Mouse (Mus musculus): ENCODE results near the gene Dhx16. TPM values are rescaled to one million over a fixed set of nuclear protein-coding genes. Genes with fewer than 3 reads are reported as not detected.
"Not testable (repeated sequence)": the region's sequence is repeated elsewhere in the genome, so short reads cannot be mapped to it uniquely, and the experiment has no call there.

Gene Dhx16
- 10 to 100 TPM; 40.6 to 57.8 (median 52.0) TPM for total RNA-seq (2022)

DNA sequence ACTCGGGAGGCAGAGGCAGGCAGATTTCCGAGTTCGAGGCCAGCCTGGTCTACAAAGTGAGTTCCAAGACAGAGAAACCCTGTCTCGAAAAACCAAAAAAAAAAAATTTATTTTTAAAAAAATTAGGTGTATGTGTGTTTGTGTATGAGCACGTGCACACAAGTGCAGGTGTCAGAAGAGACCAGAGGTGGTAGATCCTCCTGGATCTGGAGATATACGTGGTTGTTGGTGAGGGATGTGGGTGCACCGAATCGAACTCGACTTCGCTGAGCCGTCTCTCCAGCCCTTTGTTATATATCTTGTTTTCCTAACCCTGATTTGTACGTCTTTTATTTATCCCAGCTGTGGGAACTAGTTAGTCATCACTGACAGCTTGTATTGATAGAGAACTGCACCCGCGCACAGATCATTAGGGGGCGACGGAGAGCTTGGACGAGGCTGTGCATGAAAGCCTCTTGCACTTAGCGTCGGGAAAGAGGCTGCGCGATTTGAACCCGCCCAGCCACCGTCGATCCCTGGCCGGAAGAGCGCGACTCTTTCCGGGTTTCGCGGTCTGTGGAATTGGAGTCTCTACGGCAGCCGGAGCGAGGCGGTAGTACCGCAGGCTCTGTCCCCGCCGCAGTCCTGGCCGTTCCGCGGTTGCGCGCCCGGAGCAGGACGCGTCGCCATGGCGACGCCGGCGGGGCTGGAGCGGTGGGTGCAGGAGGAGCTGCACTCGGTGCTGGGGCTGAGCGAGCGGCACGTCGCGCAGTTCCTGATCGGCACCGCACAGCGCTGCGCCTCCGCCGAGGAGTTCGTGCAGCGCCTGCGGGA lies at the start of gene Dhx16:
TSS of gene Dhx16 (plus strand) at position 575 of the 813 bp plus-strand sequence.
- DNase-seq = peak; percentile 92

DNA sequence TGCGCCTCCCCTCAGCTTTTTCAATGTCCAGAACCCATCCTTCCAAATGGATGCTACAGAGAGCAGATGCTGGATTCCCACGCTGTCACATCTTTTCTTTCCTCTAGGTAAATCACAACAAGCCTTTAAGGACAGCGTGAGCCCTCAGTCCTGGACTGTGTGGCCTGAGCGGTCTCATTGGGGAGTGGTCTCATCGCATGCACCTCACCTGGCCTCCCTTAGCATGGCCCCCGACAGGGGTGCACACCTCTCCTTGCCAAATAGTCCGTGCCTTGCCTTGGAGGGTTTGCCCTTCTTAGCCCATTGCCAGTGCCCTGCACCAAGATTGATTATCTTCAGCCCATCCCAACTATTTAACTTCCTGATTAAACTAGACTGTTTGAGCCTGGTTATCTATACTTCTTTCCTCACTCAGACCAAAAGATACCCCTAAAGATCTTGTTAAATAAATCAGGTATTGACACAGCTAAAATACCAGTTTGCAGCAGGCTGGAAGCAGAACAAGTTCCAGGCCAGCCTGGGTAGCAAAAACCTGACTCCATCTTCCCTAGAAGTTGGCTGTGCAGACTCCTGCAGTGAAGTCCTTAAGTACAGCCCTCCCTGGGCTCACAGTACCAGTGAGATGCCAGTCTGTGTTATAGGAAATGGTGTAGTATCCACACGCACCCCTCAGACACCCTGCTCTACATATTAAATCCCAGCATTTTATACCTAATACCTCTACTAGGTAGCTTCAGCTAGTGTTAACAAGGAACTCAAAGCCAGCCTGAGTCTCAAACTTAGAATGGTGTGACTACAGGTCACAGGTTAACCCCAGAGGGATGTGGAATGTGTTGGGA lies 47.0 kb upstream of the Dhx16 start:
- no peak for DNase-seq

DNA sequence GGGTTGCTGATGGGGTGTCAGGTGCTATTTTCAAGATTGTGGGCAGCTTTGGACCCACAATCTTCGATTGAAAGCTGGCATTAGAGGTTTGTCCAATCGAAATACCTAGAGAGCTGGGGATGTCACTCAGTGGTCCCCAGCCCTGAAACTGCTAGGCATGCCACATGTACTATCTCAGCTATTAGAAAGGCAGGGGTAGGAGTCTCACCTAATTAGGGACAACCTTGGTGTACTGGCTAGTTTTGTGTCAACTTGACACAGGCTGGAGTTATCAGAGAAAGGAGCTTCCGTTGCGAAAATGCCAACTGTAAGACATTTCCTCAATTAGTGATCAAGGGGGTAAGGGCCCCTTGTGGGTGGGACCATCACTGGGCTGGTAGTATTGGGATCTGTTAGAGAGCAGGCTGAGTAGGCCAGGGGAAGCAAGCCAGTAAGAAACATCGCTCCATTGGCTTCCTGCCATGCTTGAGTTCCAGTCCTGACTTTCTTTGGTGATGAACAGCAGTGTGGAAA lies 46.3 kb upstream of the Dhx16 start:
- no peak for DNase-seq

DNA sequence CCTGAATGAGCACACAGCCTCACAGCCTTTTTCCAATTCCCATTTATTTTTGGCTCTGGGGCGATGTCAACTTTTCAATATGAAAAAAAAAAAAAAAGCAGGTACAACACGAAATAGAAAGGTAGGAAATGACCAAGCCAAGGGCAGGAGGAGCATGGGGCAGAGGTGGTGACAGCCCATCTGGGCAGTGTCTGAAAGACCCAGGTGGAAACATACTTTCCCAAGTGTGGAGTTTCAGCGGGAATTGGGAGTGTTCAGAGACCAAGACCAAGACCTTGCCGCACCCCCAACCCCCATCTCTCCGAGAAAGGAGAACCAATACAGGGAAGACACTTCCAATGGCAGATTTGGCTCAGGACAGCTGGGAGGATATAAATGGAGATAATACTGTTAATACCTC lies 45.7 kb upstream of the Dhx16 start:
- DNase-seq = no peak

DNA sequence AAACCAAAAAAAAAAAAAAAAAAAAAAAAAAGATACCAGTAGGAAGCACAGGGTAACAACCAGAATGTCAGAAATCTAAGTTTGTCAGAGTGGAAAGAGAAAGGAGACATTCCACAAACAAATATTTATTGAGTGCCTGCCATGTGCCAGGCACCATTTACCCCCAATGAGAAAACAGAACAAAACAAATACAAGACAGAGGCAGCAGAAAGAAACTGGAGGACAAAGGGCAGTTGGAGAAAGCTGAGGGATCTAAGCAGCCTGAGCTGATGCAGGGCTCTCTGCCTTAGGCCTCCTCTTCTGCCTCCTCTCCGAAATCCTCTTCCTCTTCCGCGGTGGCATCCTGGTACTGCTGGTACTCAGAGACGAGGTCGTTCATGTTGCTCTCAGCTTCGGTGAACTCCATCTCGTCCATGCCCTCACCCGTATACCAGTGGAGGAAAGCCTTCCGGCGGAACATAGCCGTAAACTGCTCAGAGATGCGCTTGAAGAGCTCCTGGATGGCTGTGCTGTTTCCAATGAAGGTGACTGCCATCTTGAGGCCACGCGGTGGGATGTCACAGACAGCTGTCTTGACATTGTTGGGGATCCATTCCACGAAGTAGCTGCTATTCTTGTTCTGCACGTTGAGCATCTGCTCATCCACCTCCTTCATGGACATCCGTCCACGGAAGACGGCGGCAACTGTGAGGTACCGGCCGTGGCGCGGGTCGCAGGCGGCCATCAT lies 44.8 kb upstream of the Dhx16 start:
- DNase-seq = no peak

DNA sequence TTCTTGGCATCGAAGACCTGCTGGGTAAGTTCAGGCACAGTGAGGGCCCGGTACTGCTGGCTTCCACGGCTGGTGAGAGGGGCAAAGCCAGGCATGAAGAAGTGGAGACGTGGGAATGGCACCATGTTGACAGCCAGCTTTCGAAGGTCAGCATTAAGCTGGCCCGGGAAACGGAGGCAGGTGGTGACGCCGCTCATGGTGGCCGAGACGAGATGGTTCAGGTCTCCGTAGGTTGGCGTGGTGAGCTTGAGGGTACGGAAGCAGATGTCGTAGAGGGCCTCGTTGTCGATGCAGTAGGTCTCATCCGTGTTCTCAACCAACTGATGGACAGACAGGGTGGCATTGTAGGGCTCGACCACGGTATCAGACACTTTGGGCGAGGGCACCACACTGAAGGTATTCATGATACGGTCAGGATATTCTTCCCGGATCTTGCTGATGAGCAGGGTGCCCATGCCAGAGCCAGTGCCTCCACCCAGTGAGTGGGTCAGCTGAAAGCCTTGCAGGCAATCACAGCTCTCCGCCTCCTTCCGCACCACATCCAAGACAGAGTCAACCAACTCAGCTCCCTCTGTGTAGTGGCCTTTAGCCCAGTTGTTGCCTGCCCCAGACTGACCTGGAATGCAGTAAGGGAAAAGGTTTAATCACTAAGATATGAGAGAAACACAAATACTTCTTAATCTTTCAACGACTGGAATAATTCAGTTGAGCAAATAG lies 44.0 kb upstream of the Dhx16 start:
- DNase-seq = no peak

DNA sequence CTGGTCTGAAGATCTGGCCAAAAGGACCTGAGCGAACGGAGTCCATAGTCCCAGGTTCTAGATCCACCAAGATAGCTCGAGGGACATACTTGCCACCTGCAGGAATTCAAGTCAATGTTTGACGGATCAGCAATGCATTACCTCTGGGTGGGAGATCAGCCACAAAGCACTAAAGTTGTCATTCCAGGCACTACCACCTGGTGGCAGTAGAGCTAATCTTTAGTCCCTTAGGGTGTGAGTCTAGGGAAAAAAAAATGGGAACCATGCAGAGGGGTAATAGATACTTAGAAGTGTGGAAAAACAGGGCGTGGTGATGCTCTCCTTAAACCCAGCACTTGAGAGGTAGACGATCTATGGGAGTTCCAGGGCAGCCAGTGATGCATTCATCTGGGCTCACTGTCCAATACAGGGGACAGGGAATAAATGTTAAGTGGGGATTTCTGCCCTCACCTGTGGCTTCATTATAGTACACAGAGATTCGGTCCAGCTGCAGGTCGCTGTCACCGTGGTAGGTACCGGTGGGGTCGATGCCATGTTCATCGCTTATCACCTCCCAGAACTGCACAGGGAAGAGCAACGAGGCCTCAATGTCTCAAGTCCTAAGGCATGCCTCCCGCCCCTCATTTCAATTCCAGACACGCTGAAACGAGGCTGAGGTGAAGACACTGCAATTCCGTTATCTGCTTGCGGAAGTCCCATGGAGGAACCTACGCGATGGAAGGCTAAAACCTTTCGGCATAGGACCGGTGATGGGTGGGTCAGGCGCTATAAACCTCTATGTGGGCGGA lies 43.2 kb upstream of the Dhx16 start:
- DNase-seq = no peak

DNA sequence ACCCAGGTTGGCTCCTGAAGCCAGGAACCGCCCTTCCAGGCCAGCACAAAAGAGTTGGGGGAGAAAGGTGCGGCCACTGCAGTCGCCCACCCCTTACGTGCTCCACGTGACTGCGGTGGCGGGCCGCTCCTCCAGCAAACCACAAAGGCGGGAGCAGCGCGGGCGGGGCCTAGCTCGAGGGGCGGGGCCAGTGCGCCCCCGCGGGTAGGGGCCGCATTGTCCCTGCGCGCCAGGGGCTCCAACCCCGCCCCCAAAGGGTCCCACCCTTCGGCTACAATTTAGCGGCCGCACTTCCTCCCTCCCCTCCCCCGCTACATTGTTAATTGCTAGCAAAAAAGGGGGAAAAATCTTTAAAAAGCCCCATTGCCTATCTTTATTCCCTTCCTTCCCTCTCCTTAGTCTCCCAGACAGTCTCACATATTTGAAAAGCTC lies 42.6 kb upstream of the Dhx16 start:
- DNase-seq = peak; percentile 78

DNA sequence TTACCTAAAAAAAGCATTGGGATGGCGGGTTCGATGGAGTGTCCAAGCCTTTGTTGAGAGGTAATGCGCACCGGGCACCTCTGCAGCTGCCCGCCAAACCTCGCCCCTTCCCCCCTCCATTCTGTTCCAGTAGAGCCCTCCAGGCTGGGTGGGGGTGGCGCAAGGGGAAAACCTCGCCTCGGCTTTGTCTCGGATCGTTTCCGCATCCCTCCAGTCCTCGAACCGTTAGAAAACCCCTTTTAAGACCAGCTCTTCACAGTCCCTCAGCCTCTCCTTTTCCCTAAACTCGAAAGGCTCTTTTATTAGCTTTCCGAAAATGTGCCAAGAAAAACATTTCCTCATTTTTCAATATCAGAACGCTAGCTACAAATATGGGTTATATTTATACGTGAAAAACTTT lies 42.1 kb upstream of the Dhx16 start:
- no peak for DNase-seq

DNA sequence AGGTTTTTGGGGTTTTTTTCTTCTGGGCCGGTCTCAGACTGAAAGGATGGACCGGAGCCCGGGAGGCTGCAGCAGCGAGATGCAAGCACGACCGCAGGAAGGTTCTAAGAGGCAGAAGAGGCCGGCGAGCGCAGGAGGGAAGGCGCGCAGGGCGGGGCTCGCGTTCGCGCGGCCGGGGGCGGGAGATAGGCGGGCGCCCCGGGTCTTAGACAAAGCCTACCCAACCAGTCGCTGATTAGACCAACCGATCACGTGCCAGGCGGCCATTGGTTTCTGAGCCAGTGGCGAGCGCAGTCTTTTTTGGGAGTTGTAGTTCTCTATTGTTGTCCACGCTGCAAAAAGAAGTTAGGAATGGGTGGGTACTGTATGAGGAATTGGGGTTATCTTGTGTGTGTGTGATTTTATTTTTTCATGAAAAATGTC lies 41.5 kb upstream of the Dhx16 start, which contains the start of gene Tubb5:
TSS of gene Tubb5 (minus strand) at position 185 of the 423 bp plus-strand sequence.
- peak; percentile 94 for DNase-seq

DNA sequence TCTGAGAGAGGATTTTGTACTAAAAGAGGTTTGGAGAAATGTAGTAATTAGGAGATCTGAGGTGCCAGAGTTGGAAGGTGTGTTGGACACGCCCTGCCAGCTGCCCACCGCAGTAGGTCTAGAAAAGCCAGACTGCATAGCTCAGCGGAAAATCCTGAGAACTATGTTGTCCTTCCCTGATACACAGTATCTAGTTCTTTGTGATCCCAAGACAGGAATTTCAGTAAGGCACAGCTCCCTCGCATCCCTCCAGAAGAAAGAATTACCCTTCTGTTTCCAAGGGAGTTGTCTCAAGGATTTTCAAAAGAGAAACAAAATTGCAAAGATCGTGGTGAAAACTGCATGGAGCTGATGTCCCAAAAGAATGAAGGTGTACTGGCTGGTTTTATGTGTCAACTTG lies 41.0 kb upstream of the Dhx16 start:
- DNase-seq = no peak

DNA sequence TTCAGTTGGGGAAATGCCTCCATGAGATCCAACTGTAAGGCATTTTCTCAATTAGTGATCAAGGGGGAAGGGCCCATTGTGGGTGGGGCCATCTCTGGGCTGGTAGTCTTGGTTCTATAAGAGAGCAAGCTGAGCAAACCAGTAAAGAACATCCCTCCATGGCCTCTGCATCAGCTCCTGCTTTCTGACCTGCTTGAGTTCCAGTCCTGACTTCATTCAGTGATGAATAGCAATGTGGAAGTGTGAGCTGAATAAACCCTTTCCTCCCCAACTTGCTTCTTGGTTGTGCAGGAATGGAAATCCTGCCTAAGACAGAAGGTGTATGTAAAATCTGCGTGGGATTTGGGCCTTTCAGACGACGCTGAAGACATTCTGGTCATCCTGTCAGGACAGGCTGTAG lies 40.6 kb upstream of the Dhx16 start:
- DNase-seq = not testable (repeated sequence)

DNA sequence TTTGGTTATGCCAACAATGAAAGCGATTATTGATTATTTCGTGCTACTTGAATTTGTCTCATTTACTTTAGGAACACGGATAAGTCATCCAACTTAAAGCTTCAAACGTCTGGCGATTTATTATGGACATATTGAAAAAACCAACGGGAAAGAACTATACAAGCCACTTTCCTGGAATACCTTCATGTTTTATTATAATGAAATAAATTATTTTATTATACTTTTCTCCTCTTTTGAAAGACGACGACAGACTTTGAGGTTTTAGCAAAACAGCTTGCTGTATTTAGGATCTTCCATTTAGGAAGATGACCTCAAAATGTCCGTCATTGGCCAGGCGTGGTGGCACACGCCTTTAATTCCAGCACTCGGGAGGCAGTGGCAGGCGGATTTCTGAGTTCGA lies 39.1 kb upstream of the Dhx16 start:
- no peak for DNase-seq

DNA sequence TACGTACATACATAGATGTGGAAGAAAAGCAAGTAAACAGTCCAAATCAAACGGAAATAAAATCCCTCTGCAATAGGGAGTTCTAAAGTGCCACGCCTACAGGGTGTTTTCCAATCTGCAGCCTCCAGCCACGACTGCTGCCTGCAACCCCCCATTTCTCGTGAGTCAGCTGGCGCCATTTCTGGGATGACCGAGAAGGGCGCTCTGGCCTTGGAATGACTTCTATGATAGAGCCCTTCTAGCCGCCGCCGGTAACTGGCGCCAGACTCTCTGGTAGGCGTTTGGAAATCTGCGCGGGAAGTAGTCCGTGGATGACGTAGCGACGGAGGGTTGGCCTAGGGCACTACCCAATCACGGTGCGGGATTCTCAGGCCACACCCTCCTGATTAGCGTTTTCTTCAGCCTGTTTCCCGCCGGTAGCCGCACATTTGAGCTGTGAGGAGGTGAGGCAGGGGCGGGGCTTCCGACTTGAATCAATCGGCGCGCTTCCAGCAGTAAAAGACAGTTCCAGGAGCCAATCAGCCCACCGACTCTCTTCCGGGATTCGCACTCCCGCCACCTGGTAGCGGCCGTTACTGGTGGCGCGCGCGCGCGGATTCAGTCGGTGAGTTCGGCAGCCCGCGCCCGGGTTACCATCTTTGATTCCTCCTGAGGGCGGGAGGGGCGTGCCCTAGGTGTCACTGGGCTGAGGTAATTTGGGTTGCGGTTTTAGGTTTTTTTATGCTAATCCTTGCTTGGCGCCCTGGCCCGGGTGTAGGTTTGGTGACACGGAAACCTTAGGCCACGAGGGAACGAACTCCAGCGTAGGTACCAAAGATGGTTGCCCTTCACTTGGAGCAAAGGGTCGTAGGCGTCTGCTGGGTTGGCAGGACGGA lies 38.3 kb upstream of the Dhx16 start, which contains the start of gene Mdc1:
TSS of gene Mdc1 (plus strand) at position 440 of the 875 bp plus-strand sequence.
- DNase-seq = peak; percentile 100

DNA sequence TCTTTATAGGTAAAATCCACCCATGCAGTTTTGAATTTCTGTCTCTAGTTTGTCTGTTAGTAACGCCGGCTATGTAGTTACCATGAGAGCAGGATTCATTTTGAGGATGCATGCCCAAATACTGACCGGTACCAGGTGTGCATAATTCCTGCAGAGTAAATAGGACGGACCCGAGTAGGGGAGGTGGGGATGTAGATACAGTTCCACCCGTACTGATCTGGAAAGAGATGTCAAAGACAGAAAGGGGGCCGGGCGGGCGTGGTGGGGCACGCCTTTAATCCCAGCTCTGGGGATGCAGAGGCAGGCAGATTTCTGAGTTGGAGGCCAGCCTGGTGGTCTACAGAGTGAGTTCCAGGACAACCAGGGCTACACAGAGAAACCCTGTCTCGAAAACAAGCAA lies 37.6 kb upstream of the Dhx16 start:
- DNase-seq = no peak

DNA sequence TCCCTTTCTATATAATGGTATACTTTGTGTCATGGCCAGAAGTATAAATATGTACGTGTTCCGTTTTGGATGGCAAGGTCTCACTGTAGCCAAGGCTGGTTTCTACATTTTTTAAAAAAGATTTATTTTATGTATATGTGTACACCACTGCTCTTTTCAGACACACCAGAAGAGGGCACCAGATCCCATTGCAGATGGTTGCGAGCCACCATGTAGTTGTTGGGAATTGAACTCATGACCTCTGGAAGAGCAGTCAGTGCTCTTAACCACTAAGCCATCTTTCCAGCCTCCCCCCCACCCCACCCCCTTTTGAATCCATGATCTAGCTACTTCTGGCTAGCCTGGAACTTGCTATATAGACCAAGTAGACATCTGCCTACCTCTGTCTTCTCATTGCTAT lies 36.1 kb upstream of the Dhx16 start:
- DNase-seq = no peak

DNA sequence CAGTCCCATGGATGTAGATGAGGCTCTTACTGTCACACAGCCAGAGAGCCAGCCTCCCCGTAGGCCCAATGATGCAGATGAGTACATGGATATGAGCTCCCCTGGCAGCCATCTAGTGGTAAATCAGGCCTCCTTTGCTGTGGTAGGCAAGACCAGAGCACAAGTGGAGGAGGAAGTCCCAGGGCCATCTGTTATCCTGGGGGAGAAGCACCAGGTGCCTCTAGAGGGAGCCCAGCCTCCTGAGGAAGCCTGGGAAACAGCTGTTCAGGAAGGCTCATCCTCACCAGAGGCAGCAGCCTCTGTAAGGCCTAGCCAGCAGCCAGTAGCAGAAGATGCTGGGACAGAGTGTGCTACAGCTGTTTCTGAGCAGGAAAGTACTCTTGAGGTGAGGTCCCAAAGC lies 31.5 kb upstream of the Dhx16 start:
- no peak for DNase-seq

DNA sequence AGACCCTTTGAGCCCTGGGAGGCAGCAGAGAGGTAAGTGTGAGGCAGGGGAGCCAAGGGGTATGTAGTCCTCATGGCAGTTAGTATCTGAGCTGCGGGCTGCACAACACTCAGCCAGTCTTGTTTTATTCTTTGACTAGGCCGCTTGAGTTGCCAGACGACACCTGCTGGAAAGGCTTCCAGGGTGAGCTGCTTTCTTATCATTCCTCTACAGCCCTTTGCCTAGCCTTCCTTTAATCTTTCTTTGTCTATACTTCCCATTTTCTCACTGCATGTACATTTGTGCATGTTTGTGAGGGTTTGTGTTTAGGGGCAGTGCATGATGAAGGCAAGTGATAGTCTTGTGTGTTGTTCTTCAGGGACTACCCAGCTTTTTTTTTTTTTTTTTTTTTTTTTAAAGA lies 28.6 kb upstream of the Dhx16 start:
- no peak for DNase-seq

DNA sequence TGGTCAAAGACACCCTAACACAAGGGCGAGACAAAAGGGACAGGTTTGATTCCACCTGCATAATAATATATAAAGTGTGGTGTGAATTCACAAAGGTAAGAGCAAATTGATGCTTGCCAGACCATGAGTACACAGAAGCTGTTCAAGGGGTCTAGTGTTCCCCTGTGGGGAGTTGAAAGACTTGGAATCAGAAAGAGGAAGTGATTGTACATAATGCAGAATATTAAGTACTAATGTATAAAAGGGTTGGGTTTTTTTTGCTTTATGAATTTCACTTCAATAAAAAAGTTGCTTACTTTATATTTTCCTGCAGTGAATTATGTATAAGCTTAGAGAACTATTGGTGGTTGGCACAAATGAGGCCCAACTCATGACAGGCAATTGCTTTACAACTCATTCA lies 20.2 kb upstream of the Dhx16 start:
- DNase-seq = no peak

DNA sequence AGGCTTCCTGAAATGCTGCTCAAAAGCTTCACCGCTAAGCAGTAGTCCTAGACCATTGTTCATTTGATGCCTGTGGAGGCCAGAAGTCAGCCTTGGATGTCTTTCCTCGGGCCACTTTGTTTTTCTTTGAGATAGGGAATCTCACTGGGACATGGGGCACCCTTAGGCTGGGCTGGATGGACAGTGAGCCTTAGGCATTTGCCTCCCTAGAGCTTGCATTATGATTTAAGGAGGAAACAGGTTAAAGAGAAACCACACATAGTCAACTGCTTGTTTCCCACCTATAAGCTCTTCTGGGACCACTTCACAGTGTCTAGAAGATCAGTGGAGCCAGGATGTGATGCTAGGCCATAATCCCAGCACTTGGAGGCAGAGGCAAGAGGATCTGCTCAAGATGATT lies 19.8 kb upstream of the Dhx16 start:
- no peak for DNase-seq
